Mouse (Mus musculus) gastrocnemius, adult 18-20 months (tissue): ENCODE data around the gene Becn1. TPM values are rescaled to one million over a fixed set of nuclear protein-coding genes. Genes with fewer than 3 reads are reported as not detected.

Source experiments
- DNase-seq: peaks from one replicate; pipeline ENCODE4 v3.0.0; 2021; ENCODE audit warnings: low spot score
- total RNA-seq, 2 experiments: library from RNA; stranded (reverse); gene quantifications; 2 replicates each; pipeline ENCODE4 v1.2.3; 2021

The Becn1 gene
- total RNA-seq, 2 experiments from 2014 or later = 85.6 to 95.6 TPM

GRCm38 (mm10) chr11:101269577-101270116 is 32.4 kb downstream of the Becn1 start:
- no peak for DNase-seq

- no peak for DNase-seq
These were observed 36.2 kb downstream of the Becn1 start for GRCm38 (mm10) chr11:101265906-101266305.

- no peak for DNase-seq
These were observed 37.1 kb downstream of the Becn1 start for GRCm38 (mm10) chr11:101264954-101265471.

- no peak for DNase-seq
These were observed 38.2 kb downstream of the Becn1 start for GRCm38 (mm10) chr11:101263989-101264280.

- no peak for DNase-seq
These were observed 38.7 kb downstream of the Becn1 start for GRCm38 (mm10) chr11:101263138-101263988.

GRCm38 (mm10) chr11:101262272-101262967 is 39.7 kb downstream of the Becn1 start:
- DNase-seq = no peak

GRCm38 (mm10) chr11:101260826-101261380 is 41.2 kb downstream of the Becn1 start:
- no peak for DNase-seq

- no peak for DNase-seq
These were observed 41.9 kb downstream of the Becn1 start, which contains the start of gene Wnk4 for GRCm38 (mm10) chr11:101259948-101260825. Gene Wnk4 (plus strand): TSS chr11:101260567.

GRCm38 (mm10) chr11:101259261-101259712 is 42.8 kb downstream of the Becn1 start:
- DNase-seq = no peak

GRCm38 (mm10) chr11:101255826-101256775 is 46.0 kb downstream of the Becn1 start:
- no peak for DNase-seq

- DNase-seq = peak; percentile 83
These were observed 48.3 kb downstream of the Becn1 start, which contains the start of gene Vps25 for GRCm38 (mm10) chr11:101253613-101254389. Gene Vps25 (plus strand): TSS chr11:101253707.

GRCm38 (mm10) chr11:101252941-101253340 is 49.1 kb downstream of the Becn1 start:
- DNase-seq = no peak

GRCm38 (mm10) chr11:101251031-101251430 is 51.1 kb downstream of the Becn1 start:
- no peak for DNase-seq

GRCm38 (mm10) chr11:101248258-101248994 is 53.7 kb downstream of the Becn1 start:
- DNase-seq = peak; percentile 62

GRCm38 (mm10) chr11:101247521-101248030 is 54.5 kb downstream of the Becn1 start:
- DNase-seq = no peak

GRCm38 (mm10) chr11:101246702-101247012 is 55.4 kb downstream of the Becn1 start:
- DNase-seq = no peak

- DNase-seq = peak; percentile 66
These were observed 56.0 kb downstream of the Becn1 start, which contains the start of gene Ramp2 for GRCm38 (mm10) chr11:101245855-101246701. Gene Ramp2 (plus strand): TSS chr11:101246028.
